Mouse (Mus musculus) A20 (cell line): ENCODE data around the gene Zyg11b.

ENCODE experiments used
- DNase-seq: peaks from one replicate; pipeline ENCODE4 v3.0.0-alpha.2; 2011; ENCODE audit warnings: low read depth, low spot score

Gene Zyg11b

GRCm38 (mm10) chr4:108196277-108196855 lies 104.5 kb downstream of the Zyg11b start:
- DNase-seq, result no peak

- no peak for DNase-seq
These were observed 108.0 kb downstream of the Zyg11b start for GRCm38 (mm10) chr4:108192821-108193323.

- no peak for DNase-seq
These were observed 118.6 kb downstream of the Zyg11b start for GRCm38 (mm10) chr4:108182278-108182677.
